Mouse (Mus musculus): ENCODE data around the gene Fcamr. TPM values are rescaled to one million over a fixed set of nuclear protein-coding genes. Genes with fewer than 3 reads are reported as not detected.

Fcamr gene
- total and polyA plus RNA-seq, 3 experiments, result 0.17 to 1.7 TPM; not detected in 1

DNA sequence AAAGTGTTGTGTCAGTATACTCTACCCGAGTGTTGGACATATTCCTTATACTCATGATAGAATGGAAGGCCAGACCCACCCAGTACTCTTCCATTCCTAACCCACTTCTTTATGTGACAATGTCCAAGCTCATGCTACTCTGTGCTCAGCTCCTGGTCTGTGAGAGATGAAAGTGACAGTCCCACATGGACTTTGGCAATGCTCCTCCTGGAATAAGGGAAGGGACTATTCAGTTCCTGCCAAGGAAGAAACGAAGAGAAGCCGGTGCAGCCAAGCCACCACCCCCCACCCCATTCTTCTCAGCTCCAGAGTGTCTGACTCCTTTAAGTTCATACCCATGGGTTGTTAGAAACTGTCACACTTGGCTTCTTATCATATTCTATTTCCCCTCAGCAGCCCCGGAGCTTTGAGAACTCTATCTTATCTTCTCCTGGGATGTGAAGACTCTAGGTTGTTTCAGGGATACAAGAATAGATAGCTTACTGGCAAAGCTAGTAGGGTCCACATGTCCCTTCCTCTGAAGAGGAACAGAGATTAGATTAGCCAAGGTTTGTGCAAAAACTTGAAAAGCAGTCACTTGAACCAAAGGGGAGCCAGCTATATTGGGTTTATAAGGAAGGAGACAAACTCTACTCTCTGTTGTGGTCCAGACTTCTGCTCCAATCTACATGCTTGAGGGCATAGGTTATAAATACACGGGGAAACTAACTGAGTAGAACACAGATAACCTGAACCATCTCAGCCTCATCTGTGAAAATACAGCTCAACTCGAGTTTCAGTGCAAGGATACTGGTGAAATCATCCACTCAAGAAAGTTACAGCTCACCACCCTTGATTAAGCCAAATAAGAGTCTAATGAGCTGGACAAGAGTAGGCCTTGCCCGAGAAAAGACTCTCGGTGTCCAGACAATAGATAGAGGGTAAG is 29.5 kb downstream of the Fcamr start:
- no peak overlapping the region for H3K27ac ChIP-seq (ENCODE audit: insufficient read depth, low read depth)
- DNase-seq (ENCODE audit: extremely low read depth), result no peak

DNA sequence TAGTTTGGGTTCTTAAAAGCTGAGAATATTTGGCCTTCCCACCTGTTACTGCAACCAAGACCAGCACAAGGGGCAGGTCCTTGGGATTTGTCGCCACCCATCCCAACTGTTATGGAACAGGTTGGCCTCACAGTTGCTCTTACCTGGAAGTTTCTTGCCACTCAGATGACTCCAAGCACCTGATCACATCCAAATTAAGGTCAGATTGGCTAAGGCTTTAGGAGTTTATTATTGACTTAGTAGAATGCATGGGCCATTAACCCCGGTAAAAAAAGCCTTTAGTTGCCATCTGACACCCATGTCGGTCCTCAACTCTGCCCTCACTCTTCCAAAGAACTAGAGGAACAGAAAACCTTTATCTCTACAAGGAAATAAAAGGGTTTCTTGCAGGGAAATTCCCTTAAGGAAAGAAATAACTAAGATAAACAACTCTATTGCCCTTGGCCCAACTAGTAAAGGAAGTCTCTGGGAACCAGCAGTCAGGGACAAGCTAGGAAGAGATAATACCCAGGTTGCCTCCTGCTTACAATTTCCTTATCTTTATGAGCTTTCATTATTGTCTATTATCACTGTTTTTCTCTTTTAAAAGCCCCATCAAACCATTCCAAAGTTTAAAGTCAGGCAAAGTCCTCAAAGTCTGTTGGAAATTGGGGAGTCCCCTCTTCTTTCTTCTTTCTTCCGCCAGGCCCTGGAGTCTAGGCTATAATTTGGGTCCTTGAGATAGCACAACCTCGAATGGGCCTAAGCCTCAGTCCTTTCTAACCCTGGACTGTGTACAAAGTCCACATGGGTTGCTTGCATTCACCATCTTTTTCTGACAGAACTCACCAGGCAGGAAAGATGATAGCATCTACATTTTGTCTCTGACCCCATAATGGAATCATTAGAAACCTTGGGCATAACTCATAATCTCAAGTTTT is 31.8 kb downstream of the Fcamr start:
- no peak overlapping the region for H3K4me2 ChIP-seq (ENCODE audit: insufficient read depth, low read depth, poor library complexity, severe bottlenecking)
- H3K9me3 ChIP-seq (replicated peaks; ENCODE audit: low read length), result no peaks in the 10 kb centered on the region
- no peaks in the 10 kb centered on the region for H3K36me3 ChIP-seq (replicated peaks in 1 of 2; ENCODE audit: control insufficient read depth in 1 of 2, insufficient read depth in 1 of 2, low read length in 1 of 2)
- H3K4me1 ChIP-seq (ENCODE audit: control insufficient read depth in 1 of 2, insufficient read depth in 2 of 2), result peaks cover 0 to 9% of the 10 kb centered on the region in 2 experiments; a peak in 2 of 4 replicates
- TF ChIP-seq NELFE (IDR thresholded peaks at IDR 0.05; ENCODE audit: low read depth, low read length) (no peak), RAD21 (IDR thresholded peaks at IDR 0.05; ENCODE audit: low read depth, low read length) (no peak), MAX (IDR thresholded peaks at IDR 0.05; ENCODE audit: low read length) (no peak), MYC (IDR thresholded peaks at IDR 0.05; ENCODE audit: low read depth, low read length) (no peak), SMC3 (IDR thresholded peaks at IDR 0.05; ENCODE audit: low read depth, low read length) (no peak), CTCF (conservative IDR thresholded peaks at IDR 0.05 in 1 of 2, IDR thresholded peaks at IDR 0.05 in 1 of 2; ENCODE audit: low read depth in 2 of 2, low read length in 2 of 2) (no peak), USF1 (IDR thresholded peaks at IDR 0.05; ENCODE audit: low read depth, low read length) (no peak), MAZ (IDR thresholded peaks at IDR 0.05; ENCODE audit: low read depth, low read length) (no peak), PAX5 (IDR thresholded peaks at IDR 0.05; ENCODE audit: low read length) (no peak), MAFK (IDR thresholded peaks at IDR 0.05; ENCODE audit: insufficient replicate concordance, low read length) (no peak), IRF4 (IDR thresholded peaks at IDR 0.05; ENCODE audit: low read depth, low read length) (no peak), ZMIZ1 (IDR thresholded peaks at IDR 0.05; ENCODE audit: low read depth, low read length) (no peak), E2F4 (IDR thresholded peaks at IDR 0.05; ENCODE audit: insufficient replicate concordance, low read depth, low read length) (no peak), POLR2A (IDR thresholded peaks at IDR 0.05; ENCODE audit: low read depth, low read length) (no peak), UBTF (IDR thresholded peaks at IDR 0.05; ENCODE audit: low read depth, low read length) (no peak), ELF1 (IDR thresholded peaks at IDR 0.05; ENCODE audit: low read depth, low read length) (no peak), CHD2 (IDR thresholded peaks at IDR 0.05; ENCODE audit: low read length) (no peak), POLR2AphosphoS2 (IDR thresholded peaks at IDR 0.05; ENCODE audit: low read depth, low read length) (no peak), USF2 (conservative IDR thresholded peaks at IDR 0.05; ENCODE audit: low read depth, low read length) (no peak), GABPA (IDR thresholded peaks at IDR 0.05; ENCODE audit: insufficient replicate concordance, low read depth, low read length) (no peak)
- H3K9ac ChIP-seq (ENCODE audit: insufficient read depth, low read depth), result no peak overlapping the region
- no peaks in the 10 kb centered on the region for H3K79me2 ChIP-seq (replicated peaks; ENCODE audit: control insufficient read depth, extremely low read depth, insufficient read depth, poor library complexity, severe bottlenecking)
- no peaks in the 10 kb centered on the region for H3K27me3 ChIP-seq (replicated peaks)
- no peak for DNase-seq (ENCODE audit: extremely low read depth)
- H3K27ac ChIP-seq (ENCODE audit: insufficient read depth, low read depth), result no peak overlapping the region
- in situ Hi-C loops (cut with MboI; ENCODE audit: low pct_ligation_motif_present, low pct_unique_long_range_greater_than_20kb, low sequenced_read_pairs) (no loop called here), dilution Hi-C loops (cut with MboI; ENCODE audit: extremely low pct_ligation_motif_present, extremely low pct_unique_long_range_greater_than_20kb, low sequenced_read_pairs) (no loop called here)
- no peak overlapping the region for H3K4me3 ChIP-seq (replicated peaks in 1 of 3; ENCODE audit: low read depth in 2 of 3, low read length in 2 of 3, poor library complexity in 1 of 3)

More for the DNA sequence above, 29.5 kb downstream of the Fcamr start:
- dilution Hi-C loops (cut with MboI; ENCODE audit: extremely low pct_ligation_motif_present, extremely low pct_unique_long_range_greater_than_20kb, low sequenced_read_pairs) (no loop called here), in situ Hi-C loops (cut with MboI; ENCODE audit: low pct_ligation_motif_present, low pct_unique_long_range_greater_than_20kb, low sequenced_read_pairs) (no loop called here)
- no peak for TF ChIP-seq POLR2A (IDR thresholded peaks at IDR 0.05; ENCODE audit: low read depth, low read length)
- no peak for TF ChIP-seq CHD2 (IDR thresholded peaks at IDR 0.05; ENCODE audit: low read length)
- TF ChIP-seq MAFK (IDR thresholded peaks at IDR 0.05; ENCODE audit: insufficient replicate concordance, low read length), result no peak
- TF ChIP-seq TCF12 (IDR thresholded peaks at IDR 0.05; ENCODE audit: low read depth, low read length), result no peak
- Histone ChIP-seq H3K4me3 (replicated peaks in 1 of 3; ENCODE audit: low read depth in 2 of 3, low read length in 2 of 3, poor library complexity in 1 of 3) (no peak overlapping the region), H3K9ac (ENCODE audit: insufficient read depth, low read depth) (no peak overlapping the region), H3K4me2 (ENCODE audit: insufficient read depth, low read depth, poor library complexity, severe bottlenecking) (no peak overlapping the region), H3K36me3 (replicated peaks in 1 of 2; ENCODE audit: control insufficient read depth in 1 of 2, insufficient read depth in 1 of 2, low read length in 1 of 2) (no peaks in the 10 kb centered on the region), H3K9me3 (replicated peaks; ENCODE audit: low read length) (no peaks in the 10 kb centered on the region), H3K4me1 (ENCODE audit: control insufficient read depth in 1 of 2, insufficient read depth in 2 of 2) (peaks cover 2 to 26% of the 10 kb centered on the region in 2 experiments; a peak in 2 of 4 replicates), H3K27me3 (replicated peaks) (no peaks in the 10 kb centered on the region), H3K79me2 (replicated peaks; ENCODE audit: control insufficient read depth, extremely low read depth, insufficient read depth, poor library complexity, severe bottlenecking) (no peaks in the 10 kb centered on the region)
